Mouse (Mus musculus) layer of hippocampus, adult 2 months (tissue): Measurements from ENCODE around the gene A530016L24Rik. TPM values are rescaled to one million over a fixed set of nuclear protein-coding genes. Genes with fewer than 3 reads are reported as not detected.

Source experiments
- DNase-seq, 2 experiments: peaks; one replicate each; pipeline ENCODE4 v3.0.0; 2022; ENCODE audit warnings: low spot score in 2 of 2
- H3K27ac ChIP-seq: fragments of 200-600 bp; 2 replicates; pipeline ENCODE4 v1.8.1; 2022
- H3K4me3 ChIP-seq: fragments of 200-600 bp; 2 replicates; pipeline ENCODE4 v1.8.1; 2022; ENCODE audit warnings: mild to moderate bottlenecking
- CTCF ChIP-seq: fragments of 200-600 bp; conservative IDR thresholded peaks from 2 replicates; pipeline ENCODE4 v1.8.1; 2022; ENCODE audit warnings: antibody characterized with exemption, mild to moderate bottlenecking, moderate library complexity
- long read RNA-seq, 2 experiments: library from polyadenylated mRNA; stranded (forward); transcript quantifications; one replicate each; pipeline ENCODE4 v2.0.0; 2021; ENCODE audit warnings: borderline mapping rate in 2 of 2
- total RNA-seq, 2 experiments: library from RNA; stranded (reverse); gene quantifications; 2 replicates each; pipeline ENCODE4 v1.2.3; 2021

Gene A530016L24Rik
- under 1 TPM; 0.13 to 0.25 TPM for total RNA-seq
- long read RNA-seq, experiment 1, result 0 reads
- long read RNA-seq, experiment 2, result 0 reads

DNA sequence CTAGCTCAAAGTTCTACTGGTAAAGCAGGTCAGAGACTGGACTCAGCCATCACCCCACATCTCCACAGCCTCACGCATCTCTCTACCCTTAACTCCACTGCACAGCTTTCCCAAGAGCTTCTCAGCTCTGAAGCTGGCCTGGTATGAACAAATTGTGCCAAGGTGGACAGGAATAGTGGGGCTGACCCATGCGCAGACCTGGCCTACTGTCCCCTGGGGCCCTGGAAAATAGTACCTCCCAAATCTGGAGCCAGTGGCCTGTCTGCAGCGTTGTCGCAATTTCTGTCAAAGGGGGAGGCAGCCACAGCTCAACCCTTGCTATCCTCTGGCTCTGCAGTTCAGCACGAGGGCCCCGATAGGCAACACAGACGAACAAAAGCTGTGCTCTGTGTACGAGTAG, at the start of gene A530016L24Rik:
A530016L24Rik (plus strand) TSS at position 315 of the 400 bp plus-strand sequence.
- H3K27ac ChIP-seq, result no peak within 1 kb of the TSS
- no peak within 1 kb of the TSS for H3K4me3 ChIP-seq
- no peak for TF ChIP-seq CTCF
- no peak for DNase-seq

DNA sequence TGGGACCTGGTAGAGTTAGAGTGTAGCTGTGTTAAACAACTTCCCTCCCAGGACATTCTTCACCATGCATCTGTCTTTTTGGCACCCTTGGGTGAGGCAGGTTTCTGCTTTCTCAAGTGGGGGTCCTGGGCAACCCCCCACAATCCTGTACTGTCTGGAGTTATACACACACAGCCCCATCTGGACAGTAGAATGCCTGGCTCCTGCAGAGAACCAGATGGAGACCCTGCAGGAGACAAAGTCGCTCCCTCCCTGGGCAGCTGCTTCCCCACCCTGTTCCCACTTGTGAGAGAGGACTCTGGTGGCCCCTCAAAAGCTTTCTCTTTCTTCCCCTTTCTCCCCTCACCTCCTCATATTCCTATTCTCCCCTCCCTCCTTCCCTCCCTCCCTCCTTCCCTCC, 49.3 kb upstream of the A530016L24Rik start:
- DNase-seq, result no peak
- no peak for TF ChIP-seq CTCF
- Histone ChIP-seq H3K27ac (no peak overlapping the region), H3K4me3 (no peak overlapping the region)

DNA sequence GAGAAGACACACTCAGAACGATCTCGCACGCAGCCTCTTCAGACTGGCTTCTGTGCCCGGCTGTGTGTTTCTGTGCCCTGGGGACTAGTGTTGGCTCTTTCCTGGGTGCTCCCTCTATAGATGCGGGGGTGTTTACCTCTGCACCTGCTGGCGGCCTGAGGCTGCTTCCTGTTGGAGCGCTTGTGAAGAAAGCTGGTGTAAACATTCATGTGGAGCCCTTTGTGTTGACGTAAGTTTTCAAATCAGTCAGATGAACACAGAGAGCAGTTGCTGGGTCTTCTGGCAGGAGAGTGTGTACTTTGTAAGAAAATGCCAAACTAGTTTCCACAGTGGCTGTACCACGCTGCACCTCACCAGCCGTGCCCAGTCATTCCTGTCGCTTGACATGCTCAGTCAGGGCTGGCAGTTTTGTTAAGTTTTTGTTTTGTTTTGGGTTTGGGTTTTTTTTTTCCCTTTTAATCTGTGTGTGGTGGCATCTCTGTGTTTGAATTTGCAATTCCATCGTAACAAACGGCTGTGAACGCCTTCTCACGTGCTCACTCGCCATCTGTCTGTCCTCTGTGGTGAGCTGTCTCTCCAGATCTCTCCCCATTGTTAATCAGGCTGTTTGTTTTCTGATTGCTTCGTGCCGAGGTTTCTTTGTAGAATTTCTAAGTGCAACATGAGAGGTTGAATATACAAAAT, 40.0 kb upstream of the A530016L24Rik start:
- Histone ChIP-seq H3K4me3 (peak overlapping the region; percentile 13; the same call in 1 of the 2 replicates), H3K27ac (peak overlapping the region; percentile 70; the same call in 1 of the 2 replicates)
- no peak for TF ChIP-seq CTCF
- peak; percentile 72 to 78 for DNase-seq

DNA sequence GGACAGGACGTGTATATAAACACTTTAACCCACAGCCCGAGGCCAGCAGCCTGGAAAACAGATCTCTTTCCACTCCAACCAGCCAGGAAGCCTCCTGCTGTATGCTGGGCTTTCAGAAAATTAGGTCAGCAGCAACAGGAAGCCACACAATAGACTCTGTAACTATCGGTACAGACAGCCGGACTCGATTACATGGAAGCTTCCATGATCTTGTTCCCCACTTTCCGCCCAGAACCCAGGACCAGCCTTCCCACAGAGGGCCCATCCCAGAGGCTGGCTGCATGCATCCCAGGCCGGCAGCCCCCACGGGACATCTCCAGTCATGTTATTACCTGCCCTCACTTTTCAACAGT, 39.4 kb upstream of the A530016L24Rik start:
- no peak for TF ChIP-seq CTCF
- Histone ChIP-seq H3K27ac (peak overlapping the region; percentile 70), H3K4me3 (no peak overlapping the region)
- no peak for DNase-seq

DNA sequence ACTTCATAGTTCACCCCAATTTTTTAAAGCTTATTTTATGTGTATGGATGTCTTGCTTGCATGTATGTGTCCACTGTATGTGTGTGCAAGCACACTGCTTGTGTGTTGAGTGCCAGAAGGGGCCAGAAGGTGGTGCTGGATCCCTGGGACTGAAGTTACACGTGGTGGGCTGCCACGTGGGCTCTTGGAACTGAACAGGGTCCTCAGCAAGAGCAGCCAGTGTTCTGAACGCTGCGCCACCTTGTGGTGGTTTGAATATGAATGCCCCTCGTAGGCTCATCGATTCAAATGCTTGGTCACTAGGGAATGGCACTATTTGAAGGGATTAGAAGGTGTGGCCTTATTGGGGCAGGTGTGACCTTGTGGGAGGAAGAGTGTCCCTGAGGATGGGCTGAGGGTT, 38.4 kb upstream of the A530016L24Rik start:
- H3K4me3 ChIP-seq, result no peak overlapping the region
- peak; percentile 80 for TF ChIP-seq CTCF
- peak in 1 of 2 experiments; percentile 41 for DNase-seq
- H3K27ac ChIP-seq, result peak overlapping the region; percentile 70; the same call in 1 of the 2 replicates

DNA sequence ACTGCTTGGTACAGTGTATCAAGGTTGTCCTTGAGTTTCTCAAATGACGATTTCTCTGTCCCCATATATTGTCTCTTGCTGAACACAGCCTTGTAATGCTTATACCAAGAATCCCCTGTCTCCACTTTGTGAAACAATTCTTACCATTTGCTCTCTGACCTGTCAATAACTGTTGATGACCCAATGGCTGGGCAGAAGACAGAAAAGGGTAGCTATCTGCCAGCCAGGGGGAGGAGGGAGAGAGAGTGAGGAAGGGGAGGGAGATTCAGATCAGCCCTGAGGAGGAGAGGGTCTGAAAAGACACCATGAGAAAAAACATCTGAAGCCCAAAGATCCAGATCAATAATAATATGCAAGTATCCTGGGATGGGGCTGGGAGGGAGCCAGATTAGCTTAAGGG, 37.9 kb upstream of the A530016L24Rik start:
- no peak overlapping the region for H3K4me3 ChIP-seq
- H3K27ac ChIP-seq, result no peak overlapping the region
- no peak for TF ChIP-seq CTCF
- no peak for DNase-seq

DNA sequence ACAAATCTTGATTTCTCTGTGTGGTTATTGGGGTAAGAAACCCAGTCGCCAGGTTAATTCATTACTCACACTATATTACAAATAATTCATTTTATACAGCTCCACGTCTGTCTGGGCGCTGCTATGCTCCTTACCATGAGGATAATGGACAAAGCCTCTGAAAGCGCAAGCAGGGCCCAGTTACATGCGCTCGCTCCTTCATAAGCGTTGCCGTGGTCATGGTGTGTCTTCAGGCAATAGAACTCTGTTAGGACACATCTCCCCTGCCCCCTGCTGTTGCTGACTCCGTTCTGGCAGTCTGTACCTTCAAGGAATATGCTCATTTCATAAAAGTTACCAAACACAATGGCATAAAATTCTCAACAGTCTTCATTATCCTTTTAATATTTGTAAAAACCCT, 37.4 kb upstream of the A530016L24Rik start:
- TF ChIP-seq CTCF, result no peak
- no peak overlapping the region for H3K27ac ChIP-seq

DNA sequence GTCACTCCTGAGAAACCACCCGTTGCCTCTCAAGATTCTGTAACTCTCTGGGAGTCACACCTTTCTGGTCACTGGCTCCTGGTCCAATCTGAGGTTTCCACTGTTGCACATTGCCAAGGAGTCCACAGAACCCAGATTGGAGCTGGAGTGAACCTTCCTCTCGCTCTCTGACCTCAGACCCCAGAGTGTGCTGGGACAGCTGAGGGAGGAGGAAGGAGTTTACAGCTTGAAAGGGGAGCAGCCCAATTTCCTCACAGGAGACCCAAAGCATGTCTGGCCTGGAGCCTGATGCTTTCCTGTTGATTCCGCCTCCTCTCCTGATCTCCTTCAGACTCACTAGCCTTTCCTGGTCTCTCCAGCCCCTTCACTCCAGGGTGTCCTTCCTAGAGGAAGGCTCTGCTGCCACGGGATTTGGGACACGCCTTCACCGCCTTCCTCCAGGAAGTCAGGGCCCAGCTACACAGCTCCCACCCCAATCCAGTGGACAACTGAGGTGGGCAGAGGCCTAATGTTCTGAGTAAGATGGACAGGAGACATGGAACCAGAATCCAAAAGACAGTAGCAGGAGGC, 33.0 kb upstream of the A530016L24Rik start:
- DNase-seq, result no peak
- Histone ChIP-seq H3K27ac (peak overlapping the region; percentile 46), H3K4me3 (no peak overlapping the region)
- TF ChIP-seq CTCF, result no peak

More for the DNA sequence above, 37.4 kb upstream of the A530016L24Rik start:
- DNase-seq, result no peak
- no peak overlapping the region for H3K4me3 ChIP-seq

DNA sequence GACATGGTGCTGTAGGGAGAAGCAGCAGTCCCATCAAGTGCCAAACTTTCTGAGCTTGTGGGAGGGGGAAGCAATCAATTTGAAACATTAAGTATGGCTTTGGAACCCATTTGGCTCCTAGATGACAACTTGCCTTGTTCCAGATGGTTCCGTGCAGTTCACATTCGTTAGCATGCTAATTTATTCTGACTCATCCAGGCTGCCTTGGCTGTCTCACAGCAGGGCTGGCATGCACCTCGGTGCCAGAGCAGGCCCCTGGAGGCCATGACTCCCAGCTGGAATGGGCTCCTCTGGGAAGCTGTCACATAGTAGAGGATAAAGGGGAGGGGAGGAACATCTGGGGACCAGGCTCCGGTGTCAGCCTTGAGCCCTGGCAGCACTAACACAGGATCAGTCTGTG, 31.4 kb upstream of the A530016L24Rik start:
- H3K27ac ChIP-seq, result no peak overlapping the region
- no peak overlapping the region for H3K4me3 ChIP-seq
- TF ChIP-seq CTCF, result no peak
- DNase-seq, result peak; percentile 73 to 88

DNA sequence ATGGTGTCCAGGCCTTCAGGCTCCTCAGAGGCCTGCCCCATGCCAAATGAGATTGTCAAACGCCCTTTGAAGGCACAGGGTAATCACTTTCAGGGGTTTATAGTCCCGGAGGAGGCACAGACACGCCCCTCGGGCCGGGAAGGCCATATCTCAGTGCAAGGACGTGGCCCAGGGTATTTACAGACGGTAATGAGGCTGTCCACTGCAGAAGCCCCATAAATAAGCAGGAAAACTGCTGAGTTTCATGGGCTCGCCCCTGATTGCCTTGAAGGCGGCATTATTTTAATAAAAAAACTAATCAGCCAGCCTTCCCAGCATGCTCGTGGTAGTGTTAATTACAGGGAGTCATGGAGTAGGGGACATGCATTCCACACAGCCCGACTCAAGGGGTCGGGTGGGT, 26.8 kb upstream of the A530016L24Rik start:
- no peak for DNase-seq
- no peak overlapping the region for H3K27ac ChIP-seq
- H3K4me3 ChIP-seq, result no peak overlapping the region
- TF ChIP-seq CTCF, result no peak

DNA sequence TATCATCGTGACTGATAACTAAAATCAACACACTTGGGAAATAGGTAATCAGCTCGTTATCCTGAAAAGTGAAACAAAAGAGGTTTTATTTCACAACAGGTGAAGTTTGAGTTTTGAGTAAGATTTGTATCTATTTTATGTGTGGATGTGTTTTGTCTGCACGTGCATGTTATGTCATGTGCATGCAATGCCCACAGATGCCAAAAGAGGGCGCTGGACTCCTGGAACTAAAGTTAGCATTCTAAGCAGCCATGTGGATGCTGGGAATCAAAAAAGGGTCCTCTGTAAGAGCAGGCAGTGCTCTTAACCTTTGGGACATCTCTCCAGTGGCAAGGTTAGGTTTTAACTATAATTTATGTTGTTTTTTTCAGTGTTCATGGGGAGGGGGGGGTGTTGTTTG, 26.0 kb upstream of the A530016L24Rik start:
- Histone ChIP-seq H3K27ac (no peak overlapping the region), H3K4me3 (no peak overlapping the region)
- no peak for DNase-seq
- peak; percentile 56 for TF ChIP-seq CTCF

DNA sequence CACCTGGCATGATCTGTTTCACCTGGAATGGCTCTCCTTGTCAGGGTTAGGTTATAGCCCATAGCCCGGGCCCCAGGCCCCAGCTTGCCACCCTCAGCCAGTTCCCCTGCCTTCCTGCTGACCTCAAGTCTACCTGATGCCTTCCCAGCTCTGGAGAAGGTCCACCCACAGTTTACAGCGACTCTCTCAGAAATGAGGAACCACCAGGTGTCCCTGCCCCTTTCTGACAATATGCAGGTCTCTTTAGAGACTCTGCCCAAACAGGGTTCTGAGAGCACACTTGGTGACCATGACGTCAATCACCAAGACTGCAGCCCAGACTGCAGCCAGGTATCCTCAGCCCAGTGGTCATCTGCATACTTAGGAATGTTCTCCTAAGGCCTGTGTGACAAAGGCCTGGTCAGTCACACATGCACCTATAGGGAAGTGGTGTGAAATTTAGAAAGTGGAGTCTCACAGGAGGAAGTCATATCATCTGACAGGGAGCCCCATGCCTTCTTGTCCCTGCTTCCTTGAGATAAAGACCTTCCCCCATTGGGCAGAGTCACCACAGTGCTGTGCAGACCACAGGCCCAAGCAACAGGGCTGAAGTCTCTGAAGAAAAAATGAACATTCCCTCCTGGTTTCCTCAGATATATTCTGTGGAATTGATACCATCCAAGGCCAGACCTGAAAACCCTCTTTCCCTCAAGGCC, 25.4 kb upstream of the A530016L24Rik start:
- H3K4me3 ChIP-seq, result no peak overlapping the region
- no peak for TF ChIP-seq CTCF
- H3K27ac ChIP-seq, result no peak overlapping the region
- DNase-seq, result no peak

DNA sequence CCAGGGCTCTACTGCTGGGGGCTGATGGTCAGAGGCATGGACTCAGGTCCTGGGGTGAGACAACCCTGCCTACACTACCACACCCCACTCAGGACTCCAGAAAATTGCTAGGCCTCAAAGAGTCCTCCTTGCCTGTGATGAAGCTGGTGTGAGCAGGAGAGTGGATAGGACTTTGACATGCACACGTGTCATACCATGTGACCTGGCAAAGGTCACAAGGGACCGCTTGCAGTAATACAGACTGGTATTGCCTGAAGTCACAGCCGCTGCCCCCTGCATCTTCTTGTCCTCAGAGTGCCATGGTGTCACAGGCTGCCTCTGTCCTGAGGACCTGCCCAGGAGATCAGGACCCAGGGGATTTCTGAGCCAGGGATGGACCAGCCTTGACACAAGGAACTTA, 24.7 kb upstream of the A530016L24Rik start:
- no peak overlapping the region for H3K27ac ChIP-seq
- no peak overlapping the region for H3K4me3 ChIP-seq
- no peak for TF ChIP-seq CTCF

More for the DNA sequence above, 24.7 kb upstream of the A530016L24Rik start:
- DNase-seq, result no peak
